Mouse (Mus musculus) frontal cortex, adult 2 months (tissue): ENCODE results near the gene Olfr1256. TPM values are rescaled to one million over a fixed set of nuclear protein-coding genes. Genes with fewer than 3 reads are reported as not detected.

ENCODE experiments used
- DNase-seq, 2 experiments: peaks; one replicate each; pipeline ENCODE4 v3.0.0; 2022; ENCODE audit warnings: low spot score in 1 of 2; ENCODE audit errors: extremely low spot score in 1 of 2
- polyA plus RNA-seq: library from polyadenylated mRNA; depleted of rRNA; stranded (reverse); fragments of >200 nt; gene quantifications from 2 replicates; pipeline ENCODE4 v1.2.3, GENCODE M21; 2012; rRNA removed

The Olfr1256 gene
- not detected in 2 replicates for polyA plus RNA-seq

DNA sequence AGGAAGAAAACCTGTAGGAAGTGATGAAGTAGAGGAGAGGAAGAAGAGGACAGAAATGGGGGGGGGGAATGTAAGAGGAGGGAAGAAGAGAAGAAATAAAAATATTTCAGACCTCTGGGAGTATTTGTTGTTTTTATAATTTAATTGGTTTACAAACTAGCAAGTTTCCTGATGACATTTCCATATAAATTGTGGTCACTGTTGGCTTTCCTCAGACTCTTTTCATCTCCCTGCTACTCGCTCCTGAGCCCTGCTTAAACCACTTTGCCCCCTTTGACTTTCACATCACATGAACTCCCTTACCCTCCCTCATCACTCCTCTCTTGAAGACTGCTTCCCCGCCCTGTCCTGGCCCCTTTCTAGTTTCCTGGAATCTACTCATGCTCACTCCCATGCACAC lies at the start of gene Olfr1256:
Gene Olfr1256 (minus strand): TSS at position 101 of the 400 bp plus-strand sequence.
- DNase-seq = no peak

DNA sequence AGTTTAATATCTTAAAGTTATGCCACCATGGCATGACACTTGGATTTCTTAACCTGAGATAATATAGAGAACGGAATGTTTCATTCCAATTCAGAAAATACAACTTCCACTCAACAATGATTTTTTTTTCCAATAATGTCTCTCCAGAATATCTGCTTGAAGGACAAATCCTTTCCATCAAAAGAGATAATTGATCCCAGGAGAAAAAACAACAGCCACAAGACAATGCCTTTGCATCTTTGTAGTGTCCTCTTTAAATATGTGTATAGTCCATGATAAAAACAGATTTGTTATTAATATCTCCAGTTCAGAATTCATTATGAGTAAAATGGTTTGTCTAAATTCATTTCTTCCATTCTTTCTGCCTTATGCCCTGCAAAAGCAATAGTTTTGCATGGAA lies 36.8 kb upstream of the Olfr1256 start, which contains the start of gene Olfr1257:
Gene Olfr1257 (plus strand): TSS at position 301 of the 400 bp plus-strand sequence.
- DNase-seq = no peak

DNA sequence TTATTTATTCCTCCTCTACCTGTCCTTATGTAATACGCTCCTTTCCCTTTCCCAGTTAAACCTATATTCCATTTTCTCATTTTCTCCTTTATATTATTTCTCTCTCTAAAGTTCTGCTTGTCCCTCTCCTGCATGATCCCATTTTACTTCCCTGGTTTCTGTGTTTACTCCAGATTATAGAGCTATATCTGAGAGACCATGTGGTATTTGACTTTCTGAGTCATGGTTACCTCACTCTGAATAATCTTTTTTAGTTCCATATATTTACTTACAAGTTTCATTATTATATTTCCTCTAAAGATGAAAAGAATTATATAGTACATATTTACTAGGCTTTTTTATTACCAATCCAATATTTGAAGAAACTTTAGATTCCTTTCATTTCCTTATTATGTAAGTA lies 7.9 kb upstream of the Olfr1256 start:
- no peak for DNase-seq

DNA sequence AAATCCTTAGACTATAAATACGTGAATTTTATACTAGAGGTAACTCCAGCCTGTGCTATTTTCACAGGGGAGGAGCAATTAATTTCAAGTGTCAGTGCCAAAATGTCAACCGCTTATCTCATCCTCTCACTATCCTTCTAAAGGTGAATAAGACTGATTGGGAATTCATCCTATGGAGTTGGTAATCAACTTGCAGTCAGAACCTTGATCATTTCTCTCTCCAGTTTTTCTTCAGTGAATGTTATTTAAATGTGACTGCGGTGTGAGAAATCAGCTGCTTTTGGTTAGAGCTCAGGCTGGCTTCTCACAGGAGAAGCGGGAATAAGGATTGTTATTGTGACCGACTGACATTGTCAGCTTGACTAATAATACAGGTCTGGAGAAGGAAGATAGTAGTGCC lies 6.8 kb upstream of the Olfr1256 start, which contains the start of gene Olfr48:
Gene Olfr48 (minus strand): TSS at position 101 of the 400 bp plus-strand sequence.
- no peak for DNase-seq

DNA sequence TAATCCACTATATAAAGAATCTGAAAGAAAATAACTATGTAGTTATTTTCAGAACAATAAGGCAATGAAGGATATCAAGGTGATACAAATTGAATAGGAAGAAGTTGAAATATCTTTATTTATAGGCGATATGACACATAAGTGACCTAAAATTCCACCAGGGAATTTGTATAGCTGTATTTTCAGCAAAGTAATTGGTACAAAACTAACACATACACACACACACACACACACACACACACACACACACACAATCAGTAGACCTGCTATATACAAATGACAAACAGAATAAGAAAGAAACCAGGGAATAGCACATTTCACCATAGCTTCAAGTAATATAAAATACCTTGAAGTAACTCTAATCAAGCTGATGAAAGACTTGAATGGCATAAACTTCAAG lies 21.1 kb downstream of the Olfr1256 start:
- no peak for DNase-seq

DNA sequence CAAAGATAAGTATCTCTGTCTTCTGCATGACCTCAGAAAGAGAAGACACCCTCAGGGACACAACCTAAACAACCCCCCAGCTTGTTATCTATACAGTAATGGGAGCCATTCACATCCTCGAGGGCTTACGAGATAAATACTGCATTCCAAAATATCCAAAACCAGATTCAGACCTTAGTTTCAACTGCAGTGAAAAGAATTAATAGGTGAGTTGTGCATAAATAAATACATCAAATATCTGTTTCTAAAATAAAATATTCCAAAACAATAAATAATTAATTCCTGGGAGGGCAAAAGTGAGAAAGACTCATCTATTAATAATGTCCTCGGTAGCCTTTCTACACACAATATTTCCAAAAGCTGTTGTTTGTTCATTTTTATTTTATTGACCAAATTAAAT lies 29.6 kb downstream of the Olfr1256 start, which contains the start of gene Olfr1255:
Gene Olfr1255 (plus strand): TSS at position 301 of the 400 bp plus-strand sequence.
- DNase-seq = no peak

DNA sequence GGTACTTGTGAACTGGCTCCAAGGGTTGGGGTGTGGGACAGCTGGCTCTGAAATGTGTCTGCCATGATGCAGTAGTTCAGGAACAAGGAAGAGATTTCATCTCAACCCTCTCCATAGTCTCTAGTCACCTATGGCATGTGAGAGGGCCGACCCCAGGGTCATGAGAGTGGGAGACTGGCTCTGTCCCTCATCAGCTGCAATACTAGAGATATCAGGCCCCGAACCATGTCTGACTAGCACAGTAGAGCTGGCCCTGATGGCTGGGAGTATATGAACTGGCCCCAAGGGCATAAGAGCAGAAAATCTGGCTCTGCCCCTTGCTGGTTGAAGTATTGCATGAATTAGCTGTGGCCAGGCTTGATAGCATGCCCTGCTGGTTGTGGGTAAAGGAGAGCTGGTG lies 30.6 kb downstream of the Olfr1256 start:
- DNase-seq = no peak

DNA sequence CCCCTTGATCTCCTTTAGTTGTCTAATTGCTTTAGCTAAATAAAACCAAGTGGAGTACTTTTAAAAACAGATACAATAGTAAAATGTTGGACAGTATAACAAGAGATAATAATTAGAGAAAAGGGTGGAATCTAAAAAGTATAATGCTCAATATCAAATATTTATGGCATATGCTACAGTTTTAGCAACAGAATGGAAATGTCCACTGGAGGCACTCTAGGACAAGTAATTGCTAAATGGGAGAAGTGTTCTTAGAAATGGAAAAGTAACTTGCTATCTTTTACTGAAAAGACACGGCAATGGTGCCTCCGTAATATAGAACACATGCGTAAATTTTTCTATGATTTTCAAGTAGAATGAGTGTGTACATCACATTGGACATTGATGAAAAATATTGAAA lies 41.8 kb downstream of the Olfr1256 start:
- DNase-seq = peak in 1 of 2 experiments; percentile 28

DNA sequence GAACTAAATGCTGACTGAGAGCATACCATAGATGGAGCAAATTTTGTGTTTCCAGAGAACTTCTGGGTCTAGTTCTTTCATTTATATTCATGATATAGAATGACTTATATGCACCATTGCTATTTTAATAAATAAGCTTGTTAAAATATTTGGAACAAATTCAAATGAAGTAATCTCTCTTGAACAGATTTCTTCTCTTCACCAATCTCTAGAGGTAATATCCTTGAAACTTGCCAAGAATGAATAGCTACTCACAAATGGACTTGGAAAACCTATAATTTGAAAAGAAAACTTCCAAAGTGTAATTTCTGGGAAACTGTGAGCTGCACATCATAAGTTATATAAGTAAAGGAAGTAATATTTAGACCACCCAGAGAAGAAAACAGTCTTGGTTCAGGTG lies 47.8 kb downstream of the Olfr1256 start, which contains the start of gene Olfr1254:
Gene Olfr1254 (minus strand): TSS at position 101 of the 400 bp plus-strand sequence.
- no peak for DNase-seq

Other genes starting within 250 kb of the Olfr1256 start
- gene Olfr1246, start 248.4 kb downstream of the Olfr1256 start, polyA plus RNA-seq = not detected in 2 replicates
- 0.04 TPM in 1 of 2 replicates, not detected in the other for gene Olfr1247, start 227.4 kb downstream of the Olfr1256 start, polyA plus RNA-seq
- gene Olfr1248, start 223.3 kb downstream of the Olfr1256 start, polyA plus RNA-seq = not detected in 2 replicates
- gene Olfr1249, start 206.6 kb downstream of the Olfr1256 start, polyA plus RNA-seq = not detected in 2 replicates
- gene Olfr1250, start 180.1 kb downstream of the Olfr1256 start, polyA plus RNA-seq = not detected in 2 replicates
- gene Olfr1251, start 169.6 kb downstream of the Olfr1256 start, polyA plus RNA-seq = not detected in 2 replicates
- 0.06 TPM in 1 of 2 replicates, not detected in the other for gene Olfr1252, start 116.5 kb downstream of the Olfr1256 start, polyA plus RNA-seq
- gene Olfr1253, start 84.5 kb downstream of the Olfr1256 start, polyA plus RNA-seq = not detected in 2 replicates
- gene Olfr1254, start 47.9 kb downstream of the Olfr1256 start, polyA plus RNA-seq = 0.25 TPM in 1 of 2 replicates, not detected in the other
- gene Olfr1255, start 29.5 kb downstream of the Olfr1256 start, polyA plus RNA-seq = not detected in 2 replicates
- not detected in 2 replicates for gene Olfr48, start 6.7 kb upstream of the Olfr1256 start, polyA plus RNA-seq
- gene Olfr1257, start 36.9 kb upstream of the Olfr1256 start, polyA plus RNA-seq = not detected in 2 replicates
- not detected in 2 replicates for gene Olfr1258, start 85.8 kb upstream of the Olfr1256 start, polyA plus RNA-seq
- 0.06 TPM in 1 of 2 replicates, not detected in the other for gene Olfr1259, start 107.1 kb upstream of the Olfr1256 start, polyA plus RNA-seq
- gene Olfr1260, start 132.8 kb upstream of the Olfr1256 start, polyA plus RNA-seq = not detected in 2 replicates
- gene Olfr1261, start 149.7 kb upstream of the Olfr1256 start, polyA plus RNA-seq = 0.11 TPM in 1 of 2 replicates, not detected in the other
- gene Olfr1262, start 158.6 kb upstream of the Olfr1256 start, polyA plus RNA-seq = not detected in 2 replicates
- not detected in 2 replicates for gene Olfr1263, start 170.6 kb upstream of the Olfr1256 start, polyA plus RNA-seq
- gene Olfr1264, start 184.0 kb upstream of the Olfr1256 start, polyA plus RNA-seq = not detected in 2 replicates
- not detected in 2 replicates for gene Olfr1265, start 193.8 kb upstream of the Olfr1256 start, polyA plus RNA-seq
- gene Olfr140, start 222.0 kb upstream of the Olfr1256 start, polyA plus RNA-seq = not detected in 2 replicates